Mouse (Mus musculus) MEL (cell line): ENCODE data around the gene Egfr.

Source experiments
- CTCF ChIP-seq, 3 experiments: IDR thresholded peaks in 2 of 3; conservative IDR thresholded peaks in 1 of 3; 2 replicates each; pipeline ENCODE4 v1.5.1; 2011 to 2012; ENCODE audit warnings: low read length in 3 of 3, low read depth in 2 of 3, mild to moderate bottlenecking in 2 of 3, improper control_type of control experiment in 1 of 3, inconsistent platforms in 1 of 3, mixed read lengths in 1 of 3, moderate library complexity in 1 of 3; ENCODE audit not compliant: control insufficient read depth in 1 of 3, insufficient read depth in 1 of 3, poor library complexity in 1 of 3, severe bottlenecking in 1 of 3
- NRF1 ChIP-seq: IDR thresholded peaks from 2 replicates; pipeline ENCODE4 v1.6.1; 2014; ENCODE audit warnings: low read depth, mild to moderate bottlenecking, inconsistent platforms, low read length, improper control_type of control experiment, moderate library complexity; ENCODE audit not compliant: poor library complexity, insufficient read depth, severe bottlenecking
- RCOR1 ChIP-seq: IDR thresholded peaks from 2 replicates; pipeline ENCODE4 v1.6.1; 2012; ENCODE audit warnings: low read depth, mild to moderate bottlenecking, inconsistent platforms, low read length, improper control_type of control experiment

GRCm38 (mm10) chr11:16821668-16822254 is 69.8 kb downstream of the Egfr start:
- TF ChIP-seq NRF1 (no peak), RCOR1 (no peak), CTCF (IDR thresholded peaks at IDR 0.05 in 2 of 3, conservative IDR thresholded peaks at IDR 0.05 in 1 of 3; ENCODE audit: control insufficient read depth in 1 of 3, insufficient read depth in 1 of 3, low read depth in 2 of 3, low read length in 3 of 3, poor library complexity in 1 of 3, severe bottlenecking in 1 of 3) (no peak)
